Mouse (Mus musculus): ENCODE measurements around the gene Olfr1255. TPM values are rescaled to one million over a fixed set of nuclear protein-coding genes. Genes with fewer than 3 reads are reported as not detected.

Olfr1255 gene
- total RNA-seq (2017): not detected in 2 replicates

DNA sequence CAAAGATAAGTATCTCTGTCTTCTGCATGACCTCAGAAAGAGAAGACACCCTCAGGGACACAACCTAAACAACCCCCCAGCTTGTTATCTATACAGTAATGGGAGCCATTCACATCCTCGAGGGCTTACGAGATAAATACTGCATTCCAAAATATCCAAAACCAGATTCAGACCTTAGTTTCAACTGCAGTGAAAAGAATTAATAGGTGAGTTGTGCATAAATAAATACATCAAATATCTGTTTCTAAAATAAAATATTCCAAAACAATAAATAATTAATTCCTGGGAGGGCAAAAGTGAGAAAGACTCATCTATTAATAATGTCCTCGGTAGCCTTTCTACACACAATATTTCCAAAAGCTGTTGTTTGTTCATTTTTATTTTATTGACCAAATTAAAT, at the start of gene Olfr1255:
TSS of gene Olfr1255 (plus strand) at position 301 of the 400 bp plus-strand sequence.
- no peak for ATAC-seq (ENCODE audit: extremely low read depth, insufficient number of reproducible peaks, low FRiP score, poor library complexity, severe bottlenecking)

- no peak for ATAC-seq (ENCODE audit: extremely low read depth, insufficient number of reproducible peaks, low FRiP score, poor library complexity, severe bottlenecking)
Observed at GRCm38 (mm10) chr2:89793519-89793918, 18.3 kb upstream of the Olfr1255 start, which contains the start of gene Olfr1254. TSS of gene Olfr1254 (minus strand) at chr2:89793619.

DNA sequence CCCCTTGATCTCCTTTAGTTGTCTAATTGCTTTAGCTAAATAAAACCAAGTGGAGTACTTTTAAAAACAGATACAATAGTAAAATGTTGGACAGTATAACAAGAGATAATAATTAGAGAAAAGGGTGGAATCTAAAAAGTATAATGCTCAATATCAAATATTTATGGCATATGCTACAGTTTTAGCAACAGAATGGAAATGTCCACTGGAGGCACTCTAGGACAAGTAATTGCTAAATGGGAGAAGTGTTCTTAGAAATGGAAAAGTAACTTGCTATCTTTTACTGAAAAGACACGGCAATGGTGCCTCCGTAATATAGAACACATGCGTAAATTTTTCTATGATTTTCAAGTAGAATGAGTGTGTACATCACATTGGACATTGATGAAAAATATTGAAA, 12.3 kb upstream of the Olfr1255 start:
- no peak for ATAC-seq (ENCODE audit: extremely low read depth, insufficient number of reproducible peaks, low FRiP score, poor library complexity, severe bottlenecking)

DNA sequence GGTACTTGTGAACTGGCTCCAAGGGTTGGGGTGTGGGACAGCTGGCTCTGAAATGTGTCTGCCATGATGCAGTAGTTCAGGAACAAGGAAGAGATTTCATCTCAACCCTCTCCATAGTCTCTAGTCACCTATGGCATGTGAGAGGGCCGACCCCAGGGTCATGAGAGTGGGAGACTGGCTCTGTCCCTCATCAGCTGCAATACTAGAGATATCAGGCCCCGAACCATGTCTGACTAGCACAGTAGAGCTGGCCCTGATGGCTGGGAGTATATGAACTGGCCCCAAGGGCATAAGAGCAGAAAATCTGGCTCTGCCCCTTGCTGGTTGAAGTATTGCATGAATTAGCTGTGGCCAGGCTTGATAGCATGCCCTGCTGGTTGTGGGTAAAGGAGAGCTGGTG, 1.1 kb upstream of the Olfr1255 start:
- no peak for ATAC-seq (ENCODE audit: extremely low read depth, insufficient number of reproducible peaks, low FRiP score, poor library complexity, severe bottlenecking)

DNA sequence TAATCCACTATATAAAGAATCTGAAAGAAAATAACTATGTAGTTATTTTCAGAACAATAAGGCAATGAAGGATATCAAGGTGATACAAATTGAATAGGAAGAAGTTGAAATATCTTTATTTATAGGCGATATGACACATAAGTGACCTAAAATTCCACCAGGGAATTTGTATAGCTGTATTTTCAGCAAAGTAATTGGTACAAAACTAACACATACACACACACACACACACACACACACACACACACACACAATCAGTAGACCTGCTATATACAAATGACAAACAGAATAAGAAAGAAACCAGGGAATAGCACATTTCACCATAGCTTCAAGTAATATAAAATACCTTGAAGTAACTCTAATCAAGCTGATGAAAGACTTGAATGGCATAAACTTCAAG, 8.4 kb downstream of the Olfr1255 start:
- ATAC-seq (ENCODE audit: extremely low read depth, insufficient number of reproducible peaks, low FRiP score, poor library complexity, severe bottlenecking): no peak

DNA sequence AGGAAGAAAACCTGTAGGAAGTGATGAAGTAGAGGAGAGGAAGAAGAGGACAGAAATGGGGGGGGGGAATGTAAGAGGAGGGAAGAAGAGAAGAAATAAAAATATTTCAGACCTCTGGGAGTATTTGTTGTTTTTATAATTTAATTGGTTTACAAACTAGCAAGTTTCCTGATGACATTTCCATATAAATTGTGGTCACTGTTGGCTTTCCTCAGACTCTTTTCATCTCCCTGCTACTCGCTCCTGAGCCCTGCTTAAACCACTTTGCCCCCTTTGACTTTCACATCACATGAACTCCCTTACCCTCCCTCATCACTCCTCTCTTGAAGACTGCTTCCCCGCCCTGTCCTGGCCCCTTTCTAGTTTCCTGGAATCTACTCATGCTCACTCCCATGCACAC, 29.6 kb downstream of the Olfr1255 start, which contains the start of gene Olfr1256:
TSS of gene Olfr1256 (minus strand) at position 101 of the 400 bp plus-strand sequence.
- no peak for ATAC-seq (ENCODE audit: extremely low read depth, insufficient number of reproducible peaks, low FRiP score, poor library complexity, severe bottlenecking)

DNA sequence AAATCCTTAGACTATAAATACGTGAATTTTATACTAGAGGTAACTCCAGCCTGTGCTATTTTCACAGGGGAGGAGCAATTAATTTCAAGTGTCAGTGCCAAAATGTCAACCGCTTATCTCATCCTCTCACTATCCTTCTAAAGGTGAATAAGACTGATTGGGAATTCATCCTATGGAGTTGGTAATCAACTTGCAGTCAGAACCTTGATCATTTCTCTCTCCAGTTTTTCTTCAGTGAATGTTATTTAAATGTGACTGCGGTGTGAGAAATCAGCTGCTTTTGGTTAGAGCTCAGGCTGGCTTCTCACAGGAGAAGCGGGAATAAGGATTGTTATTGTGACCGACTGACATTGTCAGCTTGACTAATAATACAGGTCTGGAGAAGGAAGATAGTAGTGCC, 36.3 kb downstream of the Olfr1255 start, which contains the start of gene Olfr48:
TSS of gene Olfr48 (minus strand) at position 101 of the 400 bp plus-strand sequence.
- ATAC-seq (ENCODE audit: extremely low read depth, insufficient number of reproducible peaks, low FRiP score, poor library complexity, severe bottlenecking): no peak

GRCm38 (mm10) chr2:89849230-89849629, 37.4 kb downstream of the Olfr1255 start:
- no peak for ATAC-seq (ENCODE audit: extremely low read depth, insufficient number of reproducible peaks, low FRiP score, poor library complexity, severe bottlenecking)

Other genes with a start within 250 kb of the Olfr1255 start
- gene Olfr1245, start 233.6 kb upstream of the Olfr1255 start, total RNA-seq (2017): not detected in 2 replicates
- 0.12 and 0.35 TPM in 2 replicates for gene Olfr1246, start 218.9 kb upstream of the Olfr1255 start, total RNA-seq (2017)
- gene Olfr1247, start 197.9 kb upstream of the Olfr1255 start, total RNA-seq (2017): 0.12 TPM in 1 of 2 replicates, not detected in the other
- gene Olfr1248, start 193.8 kb upstream of the Olfr1255 start, total RNA-seq (2017): not detected in 2 replicates
- not detected in 2 replicates for gene Olfr1249, start 177.1 kb upstream of the Olfr1255 start, total RNA-seq (2017)
- 0.35 TPM in 1 of 2 replicates, not detected in the other for gene Olfr1250, start 150.6 kb upstream of the Olfr1255 start, total RNA-seq (2017)
- not detected in 2 replicates for gene Olfr1251, start 140.1 kb upstream of the Olfr1255 start, total RNA-seq (2017)
- gene Olfr1252, start 87.0 kb upstream of the Olfr1255 start, total RNA-seq (2017): 0.23 TPM in 1 of 2 replicates, not detected in the other
- gene Olfr1253, start 55.0 kb upstream of the Olfr1255 start, total RNA-seq (2017): 0.12 TPM in 1 of 2 replicates, not detected in the other
- gene Olfr1254, start 18.4 kb upstream of the Olfr1255 start, total RNA-seq (2017): not detected in 2 replicates
- not detected in 2 replicates for gene Olfr1256, start 29.5 kb downstream of the Olfr1255 start, total RNA-seq (2017)
- gene Olfr48, start 36.2 kb downstream of the Olfr1255 start, total RNA-seq (2017): not detected in 2 replicates
- not detected in 2 replicates for gene Olfr1257, start 66.4 kb downstream of the Olfr1255 start, total RNA-seq (2017)
- gene Olfr1258, start 115.3 kb downstream of the Olfr1255 start, total RNA-seq (2017): not detected in 2 replicates
- gene Olfr1259, start 136.6 kb downstream of the Olfr1255 start, total RNA-seq (2017): not detected in 2 replicates
- gene Olfr1260, start 162.3 kb downstream of the Olfr1255 start, total RNA-seq (2017): not detected in 2 replicates
- gene Olfr1261, start 179.2 kb downstream of the Olfr1255 start, total RNA-seq (2017): not detected in 2 replicates
- gene Olfr1262, start 188.1 kb downstream of the Olfr1255 start, total RNA-seq (2017): not detected in 2 replicates
- gene Olfr1263, start 200.1 kb downstream of the Olfr1255 start, total RNA-seq (2017): not detected in 2 replicates
- not detected in 2 replicates for gene Olfr1264, start 213.5 kb downstream of the Olfr1255 start, total RNA-seq (2017)
- not detected in 2 replicates for gene Olfr1265, start 223.3 kb downstream of the Olfr1255 start, total RNA-seq (2017)